Mouse (Mus musculus) adrenal gland, postnatal 14 days (tissue): Measurements from ENCODE around the gene Gm20716. TPM values are rescaled to one million over a fixed set of nuclear protein-coding genes. Genes with fewer than 3 reads are reported as not detected.

Experiments
- DNase-seq: peaks from one replicate; pipeline ENCODE4 v3.0.0; 2021; ENCODE audit warnings: mixed read lengths
- long read RNA-seq, 2 experiments: library from polyadenylated mRNA; stranded (forward); transcript quantifications; one replicate each; pipeline ENCODE4 v2.0.0; 2021
- total RNA-seq: library from RNA; stranded (reverse); gene quantifications from 2 replicates; pipeline ENCODE4 v1.2.3, GENCODE M21; 2021

Gene Gm20716
- total RNA-seq: 25.8 and 28.0 TPM in 2 replicates
- long read RNA-seq, experiment 1, partial matches to known transcripts: 3 of 13 reads
- long read RNA-seq, experiment 1, other reads (novel, unspliced or antisense): 10 of 13 reads
- long read RNA-seq, experiment 2, partial matches to known transcripts: 3 of 12 reads
- long read RNA-seq, experiment 2, other reads (novel, unspliced or antisense): 9 of 12 reads

GRCm38 (mm10) chr2:168230026-168230728 is at the start of gene Gm20716, which contains the start of the genes Dpm1 and Mocs3:
TSS of gene Gm20716 (minus strand) at chr2:168230364.
TSS of gene Dpm1 (minus strand) at chr2:168230591.
TSS of gene Mocs3 (plus strand) at chr2:168230622.
- peak; percentile 92 for DNase-seq

GRCm38 (mm10) chr2:168274374-168274935 is 44.3 kb upstream of the Gm20716 start:
- DNase-seq: peak; percentile 82

GRCm38 (mm10) chr2:168273387-168273786 is 43.2 kb upstream of the Gm20716 start:
- DNase-seq: no peak

- DNase-seq: peak; percentile 34
Measured at GRCm38 (mm10) chr2:168268033-168268432, 37.9 kb upstream of the Gm20716 start.

- no peak for DNase-seq
Measured at GRCm38 (mm10) chr2:168260900-168261299, 30.7 kb upstream of the Gm20716 start.

- no peak for DNase-seq
Measured at GRCm38 (mm10) chr2:168260124-168260523, 30.0 kb upstream of the Gm20716 start.

DNA sequence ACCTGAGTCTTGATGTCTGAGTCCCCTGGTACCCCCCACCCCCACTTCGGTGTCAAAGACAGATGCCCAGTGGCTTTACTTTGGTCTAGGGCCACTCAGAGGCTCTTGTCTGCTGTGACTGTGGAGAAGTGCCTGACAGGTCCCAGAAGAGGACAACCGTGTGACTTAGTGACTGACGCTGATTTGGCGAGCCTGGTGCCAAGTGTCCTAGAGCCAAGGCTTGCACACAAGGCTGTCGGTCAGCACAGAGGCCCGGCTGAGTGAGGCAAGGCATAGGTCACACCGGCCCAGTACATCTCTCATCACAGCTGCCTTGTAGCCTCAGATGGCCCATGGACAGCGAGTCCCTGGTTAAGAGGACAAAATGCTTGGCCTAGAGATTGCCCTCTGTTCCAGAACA is 28.9 kb upstream of the Gm20716 start:
- peak; percentile 43 for DNase-seq

- DNase-seq: no peak
Measured at GRCm38 (mm10) chr2:168257188-168257587, 27.0 kb upstream of the Gm20716 start.

DNA sequence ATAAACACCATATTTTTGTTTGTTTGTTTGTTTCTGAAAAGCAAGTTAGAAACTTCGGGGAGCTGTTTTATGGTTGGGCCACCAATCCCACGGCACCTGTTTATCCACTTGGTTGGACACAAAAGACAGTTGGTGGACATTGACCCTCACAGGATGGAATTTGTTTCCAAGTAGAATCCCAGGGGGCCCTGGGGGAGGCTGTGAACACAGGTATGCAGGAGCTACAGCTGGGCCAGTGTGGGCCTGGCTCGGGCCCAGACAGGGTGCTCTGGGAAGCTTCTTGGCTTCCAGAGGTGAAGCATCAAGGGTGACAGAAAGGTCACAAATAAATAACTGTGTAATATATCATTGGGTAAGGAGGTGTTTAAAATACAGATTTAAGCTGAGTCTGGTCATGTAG is 26.3 kb upstream of the Gm20716 start:
- DNase-seq: no peak

DNA sequence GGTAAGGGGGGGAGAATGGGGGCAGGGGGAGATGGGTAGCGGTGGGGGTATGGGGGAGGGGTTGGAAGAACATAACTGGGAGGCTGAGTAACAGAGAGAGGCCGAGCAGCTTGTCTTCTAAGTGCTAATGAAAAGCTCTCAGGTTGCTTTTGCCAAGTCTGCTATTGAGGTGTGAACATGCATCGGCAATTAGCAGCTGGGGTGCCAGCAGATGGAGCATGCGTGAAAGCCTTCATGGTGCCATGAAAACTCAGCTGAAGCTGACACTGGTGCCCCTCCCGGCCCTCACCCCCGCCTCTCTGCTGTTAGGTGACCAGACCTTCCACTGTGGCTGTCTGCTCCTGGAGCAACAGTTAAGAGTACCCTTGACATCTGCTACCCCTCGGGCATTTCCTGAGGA is 23.7 kb upstream of the Gm20716 start:
- DNase-seq: no peak

DNA sequence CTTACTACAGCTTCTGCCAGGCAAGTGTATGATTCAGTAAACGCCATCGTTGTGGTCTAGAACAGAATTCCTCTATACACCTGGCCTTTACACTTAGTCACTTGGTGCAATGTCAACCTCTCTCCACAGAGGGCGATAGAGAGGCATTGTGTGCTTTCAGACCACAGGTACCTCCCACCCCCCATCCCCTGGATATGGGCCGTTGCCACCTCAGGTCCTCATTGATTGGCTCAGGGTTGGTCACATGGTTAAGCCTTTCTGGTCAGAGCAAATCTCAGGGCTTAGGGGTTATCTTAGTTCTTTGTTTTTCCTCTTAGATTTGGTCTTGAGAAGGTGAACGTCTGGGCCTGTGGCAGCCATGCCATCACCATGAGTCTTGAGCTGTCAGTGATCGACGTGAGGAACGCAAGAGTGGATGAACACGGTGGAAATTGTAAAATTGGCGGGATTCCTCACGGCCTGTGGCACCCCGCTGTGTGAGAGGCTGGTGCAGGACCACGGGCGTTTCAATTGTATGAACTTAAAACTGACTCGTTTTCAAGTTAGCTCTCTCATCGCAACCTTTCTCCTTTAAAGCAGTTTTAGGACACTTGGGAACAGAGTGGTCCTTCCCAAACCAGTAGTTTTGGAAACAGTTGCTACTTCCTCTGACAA is 22.6 kb upstream of the Gm20716 start:
- peak; percentile 29 for DNase-seq

- DNase-seq: peak; percentile 89
Measured at GRCm38 (mm10) chr2:168250270-168250669, 20.1 kb upstream of the Gm20716 start.

DNA sequence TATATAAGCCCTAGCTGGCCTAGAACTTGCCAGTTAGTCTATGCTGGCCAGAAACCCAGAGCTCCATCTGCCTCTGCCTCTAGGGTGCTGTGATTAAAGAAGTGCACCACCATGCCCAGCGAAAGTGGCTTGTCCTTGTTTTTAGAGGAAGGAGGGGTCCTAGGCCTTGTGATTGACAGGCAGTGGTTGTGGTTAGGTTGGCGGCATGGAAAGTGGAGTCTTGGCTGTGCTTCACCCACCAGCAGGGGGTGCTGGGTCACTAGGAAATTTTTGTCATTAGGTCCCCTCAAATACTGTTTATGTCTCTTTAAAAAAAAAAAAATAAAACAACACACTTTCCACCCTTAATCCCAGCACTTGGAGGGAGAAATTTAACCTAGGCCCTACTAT is 18.7 kb upstream of the Gm20716 start:
- peak; percentile 26 for DNase-seq

DNA sequence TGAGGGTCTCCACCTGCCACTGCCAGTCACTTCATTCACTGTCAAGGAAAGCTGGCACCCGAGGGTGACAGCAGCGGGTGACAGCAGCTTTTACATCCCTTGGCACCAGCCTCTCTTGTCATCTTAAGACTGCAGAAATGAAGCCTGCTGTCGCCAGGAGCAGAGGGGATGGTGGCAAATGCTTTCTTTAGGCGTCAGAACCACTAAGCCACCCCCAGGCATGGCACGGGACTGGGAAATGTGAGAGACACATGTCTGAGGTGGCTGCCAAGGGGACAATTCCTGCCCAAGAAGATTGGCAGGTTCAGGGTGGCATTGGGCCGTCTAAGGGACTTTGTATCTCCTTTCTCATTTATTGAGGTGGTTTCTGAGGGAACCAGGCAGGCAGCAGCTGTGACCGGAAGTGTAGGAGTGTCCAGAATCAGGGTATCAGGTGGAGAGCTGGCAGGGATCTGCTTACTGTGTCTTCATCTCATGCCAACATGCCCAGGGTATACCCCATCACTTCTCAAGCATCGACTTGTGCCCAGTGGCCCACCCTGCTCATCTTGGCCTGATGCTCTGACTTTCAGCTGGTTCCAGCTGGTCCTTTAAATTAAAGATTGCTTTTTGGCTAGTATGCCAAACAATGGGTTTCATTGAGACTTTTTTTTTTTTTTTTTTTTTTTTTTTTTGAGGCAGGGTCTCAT is 18.1 kb upstream of the Gm20716 start:
- no peak for DNase-seq

DNA sequence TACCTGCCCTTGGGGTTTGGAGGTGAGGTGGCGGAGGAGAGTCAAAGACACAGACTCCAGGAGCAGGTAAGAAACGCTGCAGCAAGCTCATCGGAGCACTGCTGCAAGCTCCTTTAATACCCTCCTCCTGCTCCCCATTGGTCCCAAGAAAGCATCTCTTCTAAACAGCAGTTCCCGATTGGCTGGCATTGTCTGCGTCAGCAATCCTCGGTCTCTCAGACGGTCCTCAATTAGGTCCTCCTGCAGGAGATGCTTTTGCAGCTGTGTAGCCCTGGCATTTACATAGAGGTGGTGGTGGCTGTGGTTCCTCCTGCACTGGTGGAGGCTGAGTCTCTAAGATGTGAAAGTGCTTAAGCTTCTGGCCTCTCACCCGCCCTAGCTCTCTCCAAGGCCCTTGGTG is 15.4 kb upstream of the Gm20716 start:
- no peak for DNase-seq

DNA sequence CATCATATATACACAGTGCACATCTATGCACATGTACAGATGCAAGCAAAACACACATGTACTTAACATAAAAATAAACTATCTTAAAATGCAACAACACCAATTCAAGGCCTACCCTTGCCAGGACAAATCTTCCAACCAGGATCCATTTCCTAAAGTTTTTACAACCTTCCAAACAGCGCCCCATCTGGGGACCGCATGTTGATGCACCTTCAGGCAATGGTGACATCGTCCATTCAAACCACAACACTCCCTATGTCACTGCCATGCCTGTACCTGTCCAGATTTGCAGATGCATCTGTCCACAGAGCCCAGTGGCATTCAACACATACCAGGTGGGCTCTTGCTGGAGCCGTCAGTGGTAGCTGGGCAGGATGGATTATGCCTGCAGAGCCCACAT is 13.1 kb upstream of the Gm20716 start:
- no peak for DNase-seq

DNA sequence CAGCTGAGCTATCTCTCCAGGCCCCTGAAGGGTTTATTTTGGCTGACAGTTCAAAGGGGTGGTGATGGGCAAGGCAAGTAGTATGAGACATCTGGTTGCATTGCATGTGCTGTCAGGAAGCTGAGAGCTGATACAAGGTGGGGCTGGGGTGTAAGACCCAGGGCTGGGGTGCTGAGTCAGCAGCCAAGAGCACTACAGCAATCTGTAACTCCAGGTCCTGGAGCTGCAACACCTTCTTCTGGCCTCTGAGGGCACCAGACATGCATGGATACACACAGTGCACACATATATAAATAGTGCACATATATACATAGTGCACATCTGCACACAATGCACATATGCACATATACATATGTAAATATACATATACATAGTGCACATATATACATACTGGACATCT is 12.7 kb upstream of the Gm20716 start:
- DNase-seq: no peak

DNA sequence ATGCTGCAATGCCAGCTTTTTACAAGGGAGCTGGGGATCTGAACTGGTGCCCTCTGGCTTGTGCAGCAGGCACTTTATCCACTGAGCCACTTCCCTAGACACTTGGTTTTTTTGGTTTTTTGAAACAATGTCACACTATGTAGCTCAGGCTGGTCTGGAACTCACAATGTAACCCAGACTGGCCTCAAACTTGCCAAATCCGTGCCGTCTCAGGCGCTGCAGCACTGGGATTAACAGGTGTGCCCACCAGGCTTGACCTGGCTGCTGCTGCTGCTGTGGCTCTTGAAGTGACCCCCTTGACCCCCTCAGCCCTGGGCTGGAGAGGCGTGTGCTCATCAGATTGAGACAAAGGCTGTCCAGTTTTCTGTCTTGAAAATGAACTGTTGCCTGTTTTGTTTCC is 8.2 kb upstream of the Gm20716 start:
- DNase-seq: no peak

- DNase-seq: no peak
Measured at GRCm38 (mm10) chr2:168233286-168233685, 3.1 kb upstream of the Gm20716 start.

DNA sequence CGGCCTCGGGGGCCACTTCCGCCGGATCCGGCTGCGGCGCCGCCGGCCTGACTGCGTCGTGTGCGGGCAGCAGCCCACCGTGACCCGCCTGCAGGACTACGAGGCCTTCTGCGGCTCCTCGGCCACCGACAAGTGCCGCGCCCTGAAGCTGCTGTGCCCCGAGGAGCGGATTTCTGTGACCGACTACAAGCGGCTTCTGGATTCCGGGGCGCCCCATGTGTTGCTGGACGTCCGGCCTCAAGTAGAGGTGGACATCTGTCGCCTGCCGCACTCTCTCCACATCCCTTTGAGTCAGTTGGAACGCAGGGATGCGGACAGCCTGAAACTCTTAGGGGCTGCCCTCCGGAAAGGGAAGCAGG is 1.3 kb upstream of the Gm20716 start:
- DNase-seq: no peak

GRCm38 (mm10) chr2:168230773-168231470 is 758 bp upstream of the Gm20716 start:
- DNase-seq: peak; percentile 63
